Mouse (Mus musculus) lung, postnatal 0 days (tissue): ENCODE results near the gene Cacna1a. TPM values are rescaled to one million over a fixed set of nuclear protein-coding genes. Genes with fewer than 3 reads are reported as not detected.
A peak's percentile ranks its signal among the peaks of the same experiment; 100 is the strongest.

Experiments
- ATAC-seq: fragments of 200-750 bp; cut with Nextera tagmentation; 2 replicates; pipeline ENCODE4 v1.8.0; 2017; ENCODE audit warnings: moderate library complexity
- DNase-seq: peaks from one replicate; pipeline ENCODE4 v3.0.0-alpha.2; 2016; ENCODE audit warnings: low spot score
- H3K27ac ChIP-seq: fragments of 300-500 bp; sonication (generic); 2 replicates; pipeline ENCODE4 v1.5.1; 2014; ENCODE audit warnings: antibody characterized with exemption, mild to moderate bottlenecking, low read length, mixed read lengths
- H3K27me3 ChIP-seq: fragments of 300-500 bp; sonication (generic); replicated peaks from 2 replicates; pipeline ENCODE4 v1.6.1; 2014; ENCODE audit warnings: low read length, mixed read lengths; ENCODE audit not compliant: insufficient read depth
- H3K36me3 ChIP-seq: fragments of 300-500 bp; sonication (generic); 2 replicates; pipeline ENCODE4 v1.6.1; 2014; ENCODE audit warnings: low read length, mixed read lengths; ENCODE audit not compliant: insufficient read depth
- H3K4me1 ChIP-seq: fragments of 300-500 bp; sonication (generic); 2 replicates; pipeline ENCODE4 v1.6.1; 2014; ENCODE audit warnings: antibody characterized with exemption, low read depth, low read length, mixed read lengths; ENCODE audit not compliant: insufficient read depth
- H3K4me2 ChIP-seq: fragments of 300-500 bp; sonication (generic); replicated peaks from 2 replicates; pipeline ENCODE4 v1.6.1; 2014; ENCODE audit warnings: low read depth, mild to moderate bottlenecking, low read length, moderate library complexity, mixed read lengths
- H3K4me3 ChIP-seq: fragments of 300-500 bp; sonication (generic); 2 replicates; pipeline ENCODE4 v1.5.1; 2014; ENCODE audit warnings: low read depth, low read length
- H3K9ac ChIP-seq: fragments of 300-500 bp; sonication (generic); replicated peaks from 2 replicates; pipeline ENCODE4 v1.6.1; 2014; ENCODE audit warnings: low read depth, mild to moderate bottlenecking
- H3K9me3 ChIP-seq: fragments of 300-500 bp; sonication (generic); 2 replicates; pipeline ENCODE4 v1.6.1; 2016; ENCODE audit warnings: low read length, mixed read lengths
- CTCF ChIP-seq: IDR thresholded peaks from 2 replicates; pipeline ENCODE4 v1.5.1; 2016; ENCODE audit warnings: antibody characterized with exemption, mild to moderate bottlenecking
- EP300 ChIP-seq: IDR thresholded peaks from 2 replicates; pipeline ENCODE4 v1.6.1; 2016; ENCODE audit warnings: antibody characterized with exemption, mild to moderate bottlenecking, control low read depth
- WGBS: fragments of 180-500 bp; shearing (Covaris S2); extraction: QIAGEN DNeasy Blood & Tissue Kit; methylation state at CpG from one replicate; pipeline ENCODE4 v1.1.7; 2014; 5-methylcytosine and 5-hydroxymethylcytosine counted together
- polyA plus RNA-seq: library from polyadenylated mRNA; unstranded; fragments of >200 nt; fragmentation: Nextera tagmentation; extraction: Ambion mirVana; gene quantifications from 2 replicates; pipeline ENCODE4 v1.2.1, GENCODE M21; 2015

Gene Cacna1a
- polyA plus RNA-seq, 1 experiment from 2014 or later: 3.3 TPM

- WGBS: 76% methylated on average over 8 of the region's 8 CpGs
- no peak for ATAC-seq
Measured at GRCm38 (mm10) chr8:84553106-84553505, 164.9 kb downstream of the Cacna1a start.

GRCm38 (mm10) chr8:84553617-84554016 lies 165.4 kb downstream of the Cacna1a start:
- Histone ChIP-seq H3K9ac (no peak overlapping the region), H3K27me3 (peaks cover 11% of the 10 kb centered on the region), H3K27ac (no peak overlapping the region), H3K4me1 (no peaks in the 10 kb centered on the region), H3K4me3 (no peak overlapping the region), H3K9me3 (no peaks in the 10 kb centered on the region), H3K36me3 (no peaks in the 10 kb centered on the region), H3K4me2 (no peak overlapping the region)
- ATAC-seq: no peak
- no peak for DNase-seq
- 72% methylated on average over 4 of the region's 4 CpGs for WGBS
- TF ChIP-seq CTCF (no peak), EP300 (no peak)

More at GRCm38 (mm10) chr8:84553106-84553505, 164.9 kb downstream of the Cacna1a start:
- Histone ChIP-seq H3K4me1 (no peaks in the 10 kb centered on the region), H3K4me3 (no peak overlapping the region), H3K9ac (no peak overlapping the region), H3K36me3 (no peaks in the 10 kb centered on the region), H3K9me3 (no peaks in the 10 kb centered on the region), H3K4me2 (no peak overlapping the region), H3K27me3 (peaks cover 6% of the 10 kb centered on the region), H3K27ac (no peak overlapping the region)
- DNase-seq: no peak
- TF ChIP-seq CTCF (no peak), EP300 (no peak)

- H3K27me3 ChIP-seq: peaks cover 19% of the 10 kb centered on the region
- H3K27ac ChIP-seq: no peak overlapping the region
- H3K9me3 ChIP-seq: no peaks in the 10 kb centered on the region
Measured at GRCm38 (mm10) chr8:84554301-84555027, 166.2 kb downstream of the Cacna1a start.

GRCm38 (mm10) chr8:84555269-84555668 lies 167.0 kb downstream of the Cacna1a start:
- Histone ChIP-seq H3K9ac (no peak overlapping the region), H3K27ac (no peak overlapping the region), H3K9me3 (no peaks in the 10 kb centered on the region), H3K4me1 (no peaks in the 10 kb centered on the region), H3K4me2 (no peak overlapping the region), H3K4me3 (no peak overlapping the region), H3K27me3 (peaks cover 24% of the 10 kb centered on the region), H3K36me3 (no peaks in the 10 kb centered on the region)
- ATAC-seq (no peak), DNase-seq (no peak)
- 69% methylated on average over 7 of the region's 7 CpGs for WGBS
- TF ChIP-seq EP300 (no peak), CTCF (no peak)

More at GRCm38 (mm10) chr8:84554301-84555027, 166.2 kb downstream of the Cacna1a start:
- WGBS: 27% methylated on average over 14 of the region's 14 CpGs
- no peaks in the 10 kb centered on the region for H3K4me1 ChIP-seq
- no peaks in the 10 kb centered on the region for H3K36me3 ChIP-seq
- no peak overlapping the region for H3K9ac ChIP-seq
- peak; percentile 66 for ATAC-seq
- TF ChIP-seq EP300: no peak
- peak; percentile 86 for TF ChIP-seq CTCF
- no peak overlapping the region for H3K4me3 ChIP-seq
- peak; percentile 60 for DNase-seq
- H3K4me2 ChIP-seq: no peak overlapping the region

GRCm38 (mm10) chr8:84557936-84558335 lies 169.7 kb downstream of the Cacna1a start:
- H3K27me3 ChIP-seq: peaks cover 31% of the 10 kb centered on the region
- TF ChIP-seq EP300 (no peak), CTCF (no peak)
- WGBS: 68% methylated on average over 4 of the region's 4 CpGs

GRCm38 (mm10) chr8:84559121-84559604 lies 170.9 kb downstream of the Cacna1a start:
- DNase-seq (no peak), ATAC-seq (0 out of 2 replicates have a peak, but pooled peaks have one; percentile 14)
- TF ChIP-seq EP300: no peak
- TF ChIP-seq CTCF: no peak
- Histone ChIP-seq H3K36me3 (no peaks in the 10 kb centered on the region), H3K27ac (no peak overlapping the region), H3K27me3 (peaks cover 31% of the 10 kb centered on the region), H3K4me3 (peak overlapping the region; percentile 33), H3K9ac (no peak overlapping the region), H3K4me2 (peak overlapping the region; percentile 52), H3K4me1 (no peaks in the 10 kb centered on the region), H3K9me3 (no peaks in the 10 kb centered on the region)
- WGBS: 1% methylated on average over 50 of the region's 84 CpGs

More at GRCm38 (mm10) chr8:84557936-84558335, 169.7 kb downstream of the Cacna1a start:
- Histone ChIP-seq H3K9me3 (no peaks in the 10 kb centered on the region), H3K9ac (no peak overlapping the region), H3K4me2 (no peak overlapping the region), H3K27ac (no peak overlapping the region), H3K36me3 (no peaks in the 10 kb centered on the region), H3K4me3 (no peak overlapping the region), H3K4me1 (no peaks in the 10 kb centered on the region)
- ATAC-seq: no peak
- no peak for DNase-seq
